Mouse (Mus musculus): Measurements from ENCODE around the gene Sipa1l3. TPM values are rescaled to one million over a fixed set of nuclear protein-coding genes. Genes with fewer than 3 reads are reported as not detected.

Gene Sipa1l3
- polyA plus RNA-seq, 1 experiment from 2014 or later: 26.6 TPM

GRCm38 (mm10) chr7:29490704-29491470 is 27.6 kb downstream of the Sipa1l3 start:
- WGBS: 84% methylated on average over 8 of the region's 8 CpGs
- H3K4me1 ChIP-seq (replicated peaks): peaks cover 36% of the 10 kb centered on the region
- H3K9ac ChIP-seq: no peak overlapping the region
- ATAC-seq: no peak
- 0 out of 2 replicates have a peak, but pooled peaks cover 2% of the 10 kb centered on the region for H3K36me3 ChIP-seq
- H3K4me2 ChIP-seq (replicated peaks): no peak overlapping the region
- H3K9me3 ChIP-seq: no peaks in the 10 kb centered on the region
- H3K27me3 ChIP-seq (replicated peaks): no peaks in the 10 kb centered on the region
- peak overlapping the region; percentile 36; the same call in 1 of the 2 replicates for H3K27ac ChIP-seq
- H3K4me3 ChIP-seq (replicated peaks): no peak overlapping the region

- H3K9ac ChIP-seq: no peak overlapping the region
- H3K27ac ChIP-seq: no peak overlapping the region
Measured at GRCm38 (mm10) chr7:29489851-29490250, 28.6 kb downstream of the Sipa1l3 start.

GRCm38 (mm10) chr7:29489364-29489763 is 29.1 kb downstream of the Sipa1l3 start:
- no peak overlapping the region for H3K9ac ChIP-seq
- ATAC-seq: no peak
- no peak overlapping the region for H3K27ac ChIP-seq
- H3K36me3 ChIP-seq: 0 out of 2 replicates have a peak, but pooled peaks cover 2% of the 10 kb centered on the region
- no peaks in the 10 kb centered on the region for H3K9me3 ChIP-seq
- H3K27me3 ChIP-seq (replicated peaks): no peaks in the 10 kb centered on the region
- no peak overlapping the region for H3K4me2 ChIP-seq (replicated peaks)
- H3K4me1 ChIP-seq (replicated peaks): peaks cover 27% of the 10 kb centered on the region
- no peak overlapping the region for H3K4me3 ChIP-seq (replicated peaks)
- 52% methylated on average over 3 of the region's 3 CpGs for WGBS

More at GRCm38 (mm10) chr7:29489851-29490250, 28.6 kb downstream of the Sipa1l3 start:
- WGBS: 31% methylated on average over 7 of the region's 7 CpGs
- Histone ChIP-seq H3K4me1 (replicated peaks) (peaks cover 27% of the 10 kb centered on the region), H3K4me3 (replicated peaks) (no peak overlapping the region), H3K36me3 (0 out of 2 replicates have a peak, but pooled peaks cover 2% of the 10 kb centered on the region), H3K27me3 (replicated peaks) (no peaks in the 10 kb centered on the region), H3K4me2 (replicated peaks) (no peak overlapping the region), H3K9me3 (no peaks in the 10 kb centered on the region)
- no peak for ATAC-seq

- Histone ChIP-seq H3K27ac (no peak overlapping the region), H3K4me3 (replicated peaks) (no peak overlapping the region), H3K4me1 (replicated peaks) (peaks cover 27% of the 10 kb centered on the region), H3K36me3 (no peaks in the 10 kb centered on the region), H3K9me3 (no peaks in the 10 kb centered on the region), H3K27me3 (replicated peaks) (no peaks in the 10 kb centered on the region), H3K4me2 (replicated peaks) (no peak overlapping the region), H3K9ac (no peak overlapping the region)
- 80% methylated on average over 3 of the region's 3 CpGs for WGBS
- no peak for ATAC-seq
Measured at GRCm38 (mm10) chr7:29486753-29487152, 31.7 kb downstream of the Sipa1l3 start.

- no peaks in the 10 kb centered on the region for H3K27me3 ChIP-seq (replicated peaks)
- no peak for ATAC-seq
- H3K9ac ChIP-seq: no peak overlapping the region
- H3K36me3 ChIP-seq: no peaks in the 10 kb centered on the region
- H3K27ac ChIP-seq: no peak overlapping the region
- WGBS: 50% methylated on average over 2 of the region's 2 CpGs
- H3K4me2 ChIP-seq (replicated peaks): no peak overlapping the region
- peaks cover 29% of the 10 kb centered on the region for H3K4me1 ChIP-seq (replicated peaks)
- no peak overlapping the region for H3K4me3 ChIP-seq (replicated peaks)
- H3K9me3 ChIP-seq: no peaks in the 10 kb centered on the region
Measured at GRCm38 (mm10) chr7:29485721-29486120, 32.7 kb downstream of the Sipa1l3 start.

GRCm38 (mm10) chr7:29483556-29483955 is 34.9 kb downstream of the Sipa1l3 start:
- ATAC-seq: no peak
- no peaks in the 10 kb centered on the region for H3K9me3 ChIP-seq
- no peak overlapping the region for H3K4me2 ChIP-seq (replicated peaks)
- 80% methylated on average over 4 of the region's 4 CpGs for WGBS
- no peak overlapping the region for H3K27ac ChIP-seq
- no peak overlapping the region for H3K9ac ChIP-seq
- no peak overlapping the region for H3K4me3 ChIP-seq (replicated peaks)
- peaks cover 20% of the 10 kb centered on the region for H3K4me1 ChIP-seq (replicated peaks)
- H3K36me3 ChIP-seq: no peaks in the 10 kb centered on the region
- no peaks in the 10 kb centered on the region for H3K27me3 ChIP-seq (replicated peaks)

GRCm38 (mm10) chr7:29481345-29482155 is 36.9 kb downstream of the Sipa1l3 start:
- 47% methylated on average over 15 of the region's 15 CpGs for WGBS
- no peaks in the 10 kb centered on the region for H3K36me3 ChIP-seq
- peak; percentile 44; the same call in 1 of the 2 replicates for ATAC-seq
- H3K9ac ChIP-seq: no peak overlapping the region
- H3K27me3 ChIP-seq (replicated peaks): no peaks in the 10 kb centered on the region
- peak overlapping the region; percentile 60 for H3K27ac ChIP-seq
- peaks cover 19% of the 10 kb centered on the region for H3K4me1 ChIP-seq (replicated peaks)
- no peak overlapping the region for H3K4me3 ChIP-seq (replicated peaks)
- no peaks in the 10 kb centered on the region for H3K9me3 ChIP-seq
- H3K4me2 ChIP-seq (replicated peaks): peak overlapping the region; percentile 34

- Histone ChIP-seq H3K4me1 (replicated peaks) (peaks cover 19% of the 10 kb centered on the region), H3K9ac (no peak overlapping the region), H3K36me3 (no peaks in the 10 kb centered on the region), H3K4me3 (replicated peaks) (no peak overlapping the region), H3K4me2 (replicated peaks) (peak overlapping the region; percentile 34), H3K27ac (peak overlapping the region; percentile 60), H3K9me3 (no peaks in the 10 kb centered on the region), H3K27me3 (replicated peaks) (no peaks in the 10 kb centered on the region)
- WGBS: 81% methylated on average over 16 of the region's 16 CpGs
- ATAC-seq: 0 out of 2 replicates have a peak, but pooled peaks have one; percentile 16
Measured at GRCm38 (mm10) chr7:29480590-29481344, 37.7 kb downstream of the Sipa1l3 start.

GRCm38 (mm10) chr7:29480183-29480582 is 38.3 kb downstream of the Sipa1l3 start:
- Histone ChIP-seq H3K9ac (no peak overlapping the region), H3K27ac (no peak overlapping the region), H3K4me3 (replicated peaks) (no peak overlapping the region), H3K4me2 (replicated peaks) (no peak overlapping the region), H3K4me1 (replicated peaks) (peaks cover 19% of the 10 kb centered on the region), H3K27me3 (replicated peaks) (no peaks in the 10 kb centered on the region), H3K36me3 (no peaks in the 10 kb centered on the region), H3K9me3 (no peaks in the 10 kb centered on the region)
- ATAC-seq: no peak
- WGBS: 77% methylated on average over 4 of the region's 4 CpGs

GRCm38 (mm10) chr7:29475005-29475404 is 43.4 kb downstream of the Sipa1l3 start:
- Histone ChIP-seq H3K9ac (no peak overlapping the region), H3K27me3 (replicated peaks) (no peaks in the 10 kb centered on the region), H3K36me3 (no peaks in the 10 kb centered on the region), H3K4me2 (replicated peaks) (no peak overlapping the region), H3K9me3 (no peaks in the 10 kb centered on the region), H3K4me1 (replicated peaks) (peaks cover 35% of the 10 kb centered on the region), H3K27ac (no peak overlapping the region), H3K4me3 (replicated peaks) (no peak overlapping the region)
- ATAC-seq: no peak
- WGBS: 84% methylated on average over 7 of the region's 7 CpGs

GRCm38 (mm10) chr7:29471309-29471708 is 47.1 kb downstream of the Sipa1l3 start:
- H3K4me3 ChIP-seq (replicated peaks): no peak overlapping the region
- H3K36me3 ChIP-seq: no peaks in the 10 kb centered on the region
- peak; percentile 48 for ATAC-seq
- no peak overlapping the region for H3K9ac ChIP-seq
- 39% methylated on average over 7 of the region's 7 CpGs for WGBS
- no peak overlapping the region; the same call in 1 of the 2 replicates for H3K4me2 ChIP-seq (replicated peaks)
- H3K27me3 ChIP-seq (replicated peaks): no peaks in the 10 kb centered on the region
- H3K4me1 ChIP-seq (replicated peaks): peaks cover 58% of the 10 kb centered on the region
- H3K9me3 ChIP-seq: no peaks in the 10 kb centered on the region
- H3K27ac ChIP-seq: peak overlapping the region; percentile 71

Measured in intestine, embryonic 15.5 days (tissue).